Mouse (Mus musculus) ES-E14 (cell line): Measurements from ENCODE around the gene Glod4.

Source experiments
- CHD2 ChIP-seq: IDR thresholded peaks from 2 replicates; pipeline ENCODE4 v1.6.1; 2014; ENCODE audit warnings: mild to moderate bottlenecking, low read depth, low read length, inconsistent platforms
- MAFK ChIP-seq: IDR thresholded peaks from 2 replicates; pipeline ENCODE4 v1.6.1; 2014; ENCODE audit warnings: mild to moderate bottlenecking, low read depth, low read length, inconsistent platforms; ENCODE audit not compliant: insufficient read depth
- ZC3H11A ChIP-seq: IDR thresholded peaks from 2 replicates; pipeline ENCODE4 v1.6.1; 2012; ENCODE audit warnings: low read depth, mild to moderate bottlenecking, inconsistent platforms, low read length, borderline replicate concordance

DNA sequence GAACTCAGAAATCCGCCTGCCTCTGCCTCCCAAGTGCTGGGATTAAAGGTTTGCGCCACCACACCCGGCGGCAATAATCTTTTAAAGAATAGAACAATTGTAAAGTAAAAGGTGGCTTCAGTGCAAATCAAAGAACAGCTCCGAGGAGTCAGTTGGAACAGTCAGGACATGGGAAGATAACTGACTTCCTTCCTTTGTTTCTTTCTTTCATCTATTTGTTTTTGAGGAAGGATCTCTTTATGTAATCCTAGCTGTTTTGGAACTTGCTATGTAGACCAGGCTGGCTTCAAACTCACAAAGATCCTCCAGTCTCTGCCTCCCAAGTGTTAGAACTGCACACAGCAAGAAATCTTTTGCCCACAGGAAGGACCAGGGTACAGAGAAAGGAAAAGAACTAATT, 18.9 kb downstream of the Glod4 start:
- no peak for TF ChIP-seq CHD2
- TF ChIP-seq MAFK, result no peak
- no peak for TF ChIP-seq ZC3H11A
